Comparison of ENCODE assay signal across 24 mouse cellular contexts in the genomic region with DNA sequence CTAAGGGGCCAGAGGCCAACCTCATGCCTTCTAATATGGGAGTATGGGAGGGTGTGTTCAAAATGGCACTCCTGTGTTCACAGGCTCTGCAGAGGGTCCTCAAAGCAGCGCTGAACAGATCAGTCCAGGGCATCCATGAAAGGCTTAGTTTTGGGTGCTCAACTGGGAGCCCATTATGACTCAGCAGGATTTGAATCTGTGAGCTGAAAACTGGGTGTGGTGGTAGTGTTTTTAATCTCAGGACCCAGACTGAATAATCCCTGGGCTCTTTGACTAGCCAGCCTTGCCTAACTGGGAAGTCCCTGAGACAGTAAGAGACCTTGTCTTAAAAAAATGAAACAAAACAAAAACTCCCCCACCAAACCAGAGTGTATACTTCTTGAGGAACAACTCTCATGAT. TPM values are rescaled to one million over a fixed set of nuclear protein-coding genes. Genes with fewer than 3 reads are reported as not detected.
DNase-seq lines count a peak whose midpoint lies in the region; ATAC-seq and TF ChIP-seq lines count a peak whose summit lies in the region.
"Had no signal": no experiment of that assay in that cellular context is flagged by ENCODE, and none has a peak within 500 bp of the region (broad histone marks: within the 10 kb centered on the region; RNA-seq: fewer than 3 reads in every experiment).

No protein-coding gene starts in this region.

- 89% methylated on average over 1 of the region's 1 CpGs for WGBS in liver, embryonic 12.5 days (ENCODE audit: insufficient replicate concordance)
- WGBS in liver, postnatal 0 days (ENCODE audit: insufficient replicate concordance) = 92% methylated on average over 1 of the region's 1 CpGs
- WGBS in liver, embryonic 13.5 days (ENCODE audit: insufficient replicate concordance) = 77% methylated on average over 1 of the region's 1 CpGs
- 66% methylated on average over 1 of the region's 1 CpGs for WGBS in liver, embryonic 16.5 days (ENCODE audit: insufficient replicate concordance)

- no peak overlapping the region for H3K27ac ChIP-seq in liver, embryonic 12.5 days
- H3K27ac ChIP-seq in liver, postnatal 0 days (ENCODE audit: low read depth) = no peak overlapping the region
- no peak overlapping the region for H3K27ac ChIP-seq in liver, embryonic 13.5 days
- no peak overlapping the region for H3K27ac ChIP-seq in liver, embryonic 16.5 days (ENCODE audit: low read length)
- H3K27ac ChIP-seq: forebrain, embryonic 10.5 days; forebrain, embryonic 13.5 days; gastrocnemius, adult 2 months; hindbrain, embryonic 12.5 days; hindbrain, embryonic 15.5 days had no signal

- H3K4me1 ChIP-seq in liver, embryonic 12.5 days = peaks cover 19% of the 10 kb centered on the region
- H3K4me1 ChIP-seq in liver, postnatal 0 days (ENCODE audit: insufficient read depth) = peaks cover 16% of the 10 kb centered on the region
- H3K4me1 ChIP-seq in liver, embryonic 13.5 days (replicated peaks) = peaks cover 37% of the 10 kb centered on the region
- H3K4me1 ChIP-seq in liver, embryonic 16.5 days (ENCODE audit: control insufficient read depth, low read depth, low read length) = peaks cover 18% of the 10 kb centered on the region

- peaks cover 62% of the 10 kb centered on the region for H3K27me3 ChIP-seq in liver, embryonic 12.5 days (replicated peaks)
- H3K27me3 ChIP-seq in liver, postnatal 0 days (ENCODE audit: insufficient read depth, low read length) = no peaks in the 10 kb centered on the region
- peaks cover 56% of the 10 kb centered on the region for H3K27me3 ChIP-seq in liver, embryonic 13.5 days
- H3K27me3 ChIP-seq in liver, embryonic 16.5 days (ENCODE audit: control insufficient read depth, insufficient read depth, low read depth, low read length) = peaks cover 11% of the 10 kb centered on the region
- H3K27me3 ChIP-seq: forebrain, embryonic 13.5 days; hindbrain, embryonic 15.5 days; Patski had no signal

- H3K9me3 ChIP-seq in liver, embryonic 12.5 days (replicated peaks) = no peaks in the 10 kb centered on the region
- H3K9me3 ChIP-seq in liver, postnatal 0 days (ENCODE audit: low read length) = no peaks in the 10 kb centered on the region
- H3K9me3 ChIP-seq in liver, embryonic 13.5 days (replicated peaks) = no peaks in the 10 kb centered on the region
- H3K9me3 ChIP-seq in liver, embryonic 16.5 days (replicated peaks; ENCODE audit: control insufficient read depth, low read length) = no peaks in the 10 kb centered on the region
- H3K9me3 ChIP-seq: forebrain, embryonic 10.5 days; forebrain, embryonic 13.5 days; hindbrain, embryonic 12.5 days; hindbrain, embryonic 15.5 days had no signal

- no peak for TF ChIP-seq EP300 in liver, postnatal 0 days (IDR thresholded peaks at IDR 0.05; ENCODE audit: low read depth)

- no peak overlapping the region for H3K9ac ChIP-seq in liver, embryonic 12.5 days
- H3K9ac ChIP-seq in liver, postnatal 0 days (replicated peaks) = no peak overlapping the region
- no peak overlapping the region for H3K9ac ChIP-seq in liver, embryonic 13.5 days
- H3K9ac ChIP-seq in liver, embryonic 16.5 days (ENCODE audit: low read depth, low read length) = no peak overlapping the region
- H3K9ac ChIP-seq: forebrain, embryonic 13.5 days; hindbrain, embryonic 12.5 days; hindbrain, embryonic 15.5 days had no signal

- no peak overlapping the region for H3K4me2 ChIP-seq in liver, embryonic 12.5 days
- no peak overlapping the region for H3K4me2 ChIP-seq in liver, postnatal 0 days (ENCODE audit: low read depth, low read length)
- 0 out of 2 replicates have a peak overlapping the region, but pooled peaks have one; percentile 12 for H3K4me2 ChIP-seq in liver, embryonic 13.5 days
- 0 out of 2 replicates have a peak overlapping the region, but pooled peaks have one; percentile 15 for H3K4me2 ChIP-seq in liver, embryonic 16.5 days (ENCODE audit: low read depth, low read length)
- H3K4me2 ChIP-seq: forebrain, embryonic 13.5 days; heart, embryonic 11.5 days; hindbrain, embryonic 12.5 days; hindbrain, embryonic 15.5 days had no signal

- peak; percentile 50 for ATAC-seq in liver, embryonic 12.5 days
- no peak for ATAC-seq in liver, postnatal 0 days
- 0 out of 2 replicates have a peak, but pooled peaks have one; percentile 40 for ATAC-seq in liver, embryonic 13.5 days (ENCODE audit: low read depth)
- ATAC-seq in liver, embryonic 16.5 days (ENCODE audit: low read depth) = peak; percentile 42
- ATAC-seq: forebrain, embryonic 13.5 days; forebrain, embryonic 16.5 days; Patski had no signal

- DNase-seq in liver, postnatal 0 days = no peak
- peak; percentile 62 for DNase-seq in c-Kit-negative CD71-positive TER-119-positive erythroid progenitor cells, embryonic 14.5 days (ENCODE audit: low read depth, low spot score)
- peak; percentile 29 for DNase-seq in liver, embryonic 13.5 days
- DNase-seq in right cerebral cortex, postnatal 10 days (ENCODE audit: low spot score in 2 of 2) = no peak
- no peak for DNase-seq in adipocyte (ENCODE audit: low spot score)
- DNase-seq in thymus, postnatal 25 days = no peak
- DNase-seq: adrenal gland, adult 2 months; adrenal gland, postnatal 14 days; B cell, adult 2 months; cerebellum, adult 18-20 months; cerebellum, adult 9-10 months; cerebellum, postnatal 14 days; gastrocnemius, adult 2 months; gastrocnemius, postnatal 14 days; heart, adult 11 months had no signal

- H3K36me3 ChIP-seq in liver, embryonic 12.5 days = no peaks in the 10 kb centered on the region
- H3K36me3 ChIP-seq in liver, postnatal 0 days (replicated peaks; ENCODE audit: insufficient read depth, low read length) = no peaks in the 10 kb centered on the region
- no peaks in the 10 kb centered on the region for H3K36me3 ChIP-seq in liver, embryonic 13.5 days
- no peaks in the 10 kb centered on the region for H3K36me3 ChIP-seq in liver, embryonic 16.5 days (ENCODE audit: control insufficient read depth, insufficient read depth)
- H3K36me3 ChIP-seq: forebrain, embryonic 10.5 days; hindbrain, embryonic 12.5 days; hindbrain, embryonic 15.5 days had no signal

- H3K4me3 ChIP-seq in liver, embryonic 12.5 days = no peak overlapping the region
- no peak overlapping the region for H3K4me3 ChIP-seq in liver, postnatal 0 days (ENCODE audit: low read depth, low read length)
- H3K4me3 ChIP-seq in liver, embryonic 13.5 days (replicated peaks) = no peak overlapping the region
- no peak overlapping the region for H3K4me3 ChIP-seq in liver, embryonic 16.5 days (ENCODE audit: low read depth, low read length)
- H3K4me3 ChIP-seq: forebrain, embryonic 10.5 days; forebrain, embryonic 13.5 days; gastrocnemius, adult 2 months; hindbrain, embryonic 12.5 days; hindbrain, embryonic 15.5 days had no signal

- no peak for TF ChIP-seq CTCF in liver, postnatal 0 days (IDR thresholded peaks at IDR 0.05; ENCODE audit: low read depth)

RNA-seq across cellular contexts. Expression of gene Nek6, which starts 4.3 kb away (rescaled TPM):
- 42.7 and 45.7 TPM in 2 replicates for polyA plus RNA-seq in liver, embryonic 12.5 days (2016; fragmentation: Nextera tagmentation; extraction: Ambion mirVana)
- 30.6 and 39.7 TPM in 2 replicates for polyA plus RNA-seq in liver, postnatal 0 days (2015; fragmentation: Nextera tagmentation; extraction: Ambion mirVana)
- 29.9 and 38.3 TPM in 2 replicates for polyA plus RNA-seq in liver, embryonic 13.5 days (2015; fragmentation: Nextera tagmentation; extraction: Ambion mirVana)
- 43.5 and 47.6 TPM in 2 replicates for polyA plus RNA-seq in liver, embryonic 16.5 days (2015; fragmentation: Nextera tagmentation; extraction: Ambion mirVana)

Comparison
In these comparisons a context has a peak if more than half of its experiments do, and no peak if none do; other contexts are left out.
1. H3K4me2 ChIP-seq: peak in liver, embryonic 13.5 days (single experiment) and liver, embryonic 16.5 days (single experiment); none in liver, embryonic 12.5 days (single experiment) and liver, postnatal 0 days (single experiment).
2. DNase-seq: peak in c-Kit-negative CD71-positive TER-119-positive erythroid progenitor cells, embryonic 14.5 days (single experiment) and liver, embryonic 13.5 days (single experiment); none in liver, postnatal 0 days (single experiment), right cerebral cortex, postnatal 10 days (0 of 2), adipocyte (single experiment) and thymus, postnatal 25 days (single experiment).